Mouse (Mus musculus): ENCODE data around the gene G3bp1. TPM values are rescaled to one million over a fixed set of nuclear protein-coding genes. Genes with fewer than 3 reads are reported as not detected.

G3bp1 gene
- polyA plus RNA-seq, 1 experiment, result 28.3 TPM

GRCm38 (mm10) chr11:55542128-55542527 lies 72.6 kb downstream of the G3bp1 start:
- no peaks in the 10 kb centered on the region for H3K4me1 ChIP-seq (ENCODE audit: control insufficient read depth, insufficient read depth, low read length)
- 67% methylated on average over 7 of the region's 7 CpGs for WGBS
- no peaks in the 10 kb centered on the region for H3K27me3 ChIP-seq (replicated peaks; ENCODE audit: control insufficient read depth, insufficient read depth, low read length)
- DNase-seq, result no peak
- H3K4me3 ChIP-seq (ENCODE audit: insufficient read depth, low read depth, low read length), result no peak overlapping the region
- TF ChIP-seq CTCF (conservative IDR thresholded peaks at IDR 0.05; ENCODE audit: insufficient read depth, insufficient read length, low read depth, low read length), result no peak
- no peak for TF ChIP-seq POLR2A (IDR thresholded peaks at IDR 0.05; ENCODE audit: low read depth, low read length)
- no peaks in the 10 kb centered on the region for H3K36me3 ChIP-seq (ENCODE audit: control insufficient read depth, insufficient read depth, low read length)
- no peak overlapping the region for H3K27ac ChIP-seq (ENCODE audit: insufficient read depth, low read depth, low read length)

GRCm38 (mm10) chr11:55542671-55543070 lies 73.2 kb downstream of the G3bp1 start:
- no peak for DNase-seq
- Histone ChIP-seq H3K27me3 (replicated peaks; ENCODE audit: control insufficient read depth, insufficient read depth, low read length) (no peaks in the 10 kb centered on the region), H3K4me3 (ENCODE audit: insufficient read depth, low read depth, low read length) (no peak overlapping the region), H3K4me1 (ENCODE audit: control insufficient read depth, insufficient read depth, low read length) (no peaks in the 10 kb centered on the region), H3K36me3 (ENCODE audit: control insufficient read depth, insufficient read depth, low read length) (no peaks in the 10 kb centered on the region), H3K27ac (ENCODE audit: insufficient read depth, low read depth, low read length) (no peak overlapping the region)
- WGBS, result 66% methylated on average over 4 of the region's 4 CpGs
- no peak for TF ChIP-seq POLR2A (IDR thresholded peaks at IDR 0.05; ENCODE audit: low read depth, low read length)

GRCm38 (mm10) chr11:55545690-55546089 lies 76.2 kb downstream of the G3bp1 start:
- TF ChIP-seq POLR2A (IDR thresholded peaks at IDR 0.05; ENCODE audit: low read depth, low read length) (no peak), CTCF (conservative IDR thresholded peaks at IDR 0.05; ENCODE audit: insufficient read depth, insufficient read length, low read depth, low read length) (no peak)
- no peaks in the 10 kb centered on the region for H3K27me3 ChIP-seq (replicated peaks; ENCODE audit: control insufficient read depth, insufficient read depth, low read length)
- H3K27ac ChIP-seq (ENCODE audit: insufficient read depth, low read depth, low read length), result no peak overlapping the region
- H3K4me3 ChIP-seq (ENCODE audit: insufficient read depth, low read depth, low read length), result no peak overlapping the region
- WGBS, result 81% methylated on average over 1 of the region's 1 CpGs
- H3K36me3 ChIP-seq (ENCODE audit: control insufficient read depth, insufficient read depth, low read length), result no peaks in the 10 kb centered on the region
- no peak for DNase-seq
- no peaks in the 10 kb centered on the region for H3K4me1 ChIP-seq (ENCODE audit: control insufficient read depth, insufficient read depth, low read length)

Other genes with a start within 250 kb of the G3bp1 start
- gene Fat2, start 133.1 kb upstream of the G3bp1 start, polyA plus RNA-seq (2012; rRNA removed), result 0.06 and 0.11 TPM in 2 replicates
- gene Sparc, start 46.5 kb upstream of the G3bp1 start, polyA plus RNA-seq (2012; rRNA removed), result 585 and 720 TPM in 2 replicates
- gene Atox1, start 8.4 kb upstream of the G3bp1 start, polyA plus RNA-seq (2012; rRNA removed), result 698 and 771 TPM in 2 replicates
- gene Glra1, start 138.5 kb downstream of the G3bp1 start, polyA plus RNA-seq (2012; rRNA removed), result not detected in 2 replicates

All from kidney, adult 2 months (tissue).